Comparison of ENCODE assay signal across 10 mouse cellular contexts in the genomic region with DNA sequence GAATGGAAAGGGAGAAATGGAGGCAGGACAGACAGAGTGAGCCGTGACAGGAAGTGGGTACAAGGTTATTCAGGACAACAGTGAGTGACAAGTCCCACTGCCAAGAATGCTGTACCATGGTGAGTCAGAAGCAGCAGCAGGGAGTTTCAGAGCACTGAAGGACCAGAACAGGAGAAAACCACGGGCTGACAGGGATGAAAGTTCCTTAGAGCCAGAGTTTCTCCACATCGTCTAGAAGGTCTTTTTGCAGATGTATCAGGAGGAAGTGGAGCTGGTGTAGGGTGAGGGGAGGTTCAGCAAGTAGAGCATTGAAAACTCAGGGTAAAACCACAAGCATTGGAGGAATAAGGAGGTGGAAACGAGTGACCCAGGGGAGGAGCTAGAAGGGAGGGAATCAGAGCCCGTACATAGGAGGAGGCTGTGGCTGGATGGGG. TPM values are rescaled to one million over a fixed set of nuclear protein-coding genes. Genes with fewer than 3 reads are reported as not detected.
A peak's percentile ranks its signal among the peaks of the same experiment; 100 is the strongest.
DNase-seq lines count a peak whose midpoint lies in the region; ATAC-seq and TF ChIP-seq lines count a peak whose summit lies in the region.
"Had no signal": no experiment of that assay in that cellular context is flagged by ENCODE, and none has a peak within 500 bp of the region (broad histone marks: within the 10 kb centered on the region; RNA-seq: fewer than 3 reads in every experiment).

No protein-coding gene starts in this region.

- DNase-seq in layer of hippocampus, adult 2 months (ENCODE audit: low spot score in 2 of 2): no peak
- no peak for DNase-seq in layer of hippocampus, adult 18-20 months (ENCODE audit: low spot score in 2 of 2)
- no peak for DNase-seq in c-Kit-positive CD71-positive TER-119-positive erythroid progenitor cells, embryonic 14.5 days (ENCODE audit: low spot score)
- no peak for DNase-seq in T-cell, adult 2 months (ENCODE audit: low spot score)

- ATAC-seq in activated CD4-positive, CD25-positive, alpha-beta regulatory T cell, adult 4 months: peak; percentile 73
- peak; percentile 57; the same call in 1 of the 2 replicates for ATAC-seq in heart, embryonic 14.5 days (ENCODE audit: insufficient number of reproducible peaks, insufficient read depth, low FRiP score, low read depth)
- ATAC-seq in monocyte, adult 5-6 weeks (replicated peaks; ENCODE audit: insufficient number of reproducible peaks, low FRiP score, low TSS enrichment, poor library complexity, severe bottlenecking): peak; percentile 74
- no peak for ATAC-seq in midbrain, embryonic 15.5 days (replicated peaks)

- H3K27me3 ChIP-seq in heart, embryonic 14.5 days (ENCODE audit: control insufficient read depth, insufficient read depth, low read length): no peaks in the 10 kb centered on the region
- H3K27me3 ChIP-seq in midbrain, embryonic 15.5 days (replicated peaks): no peaks in the 10 kb centered on the region
- H3K27me3 ChIP-seq: hindbrain, embryonic 15.5 days had no signal

- no peak overlapping the region for H3K4me3 ChIP-seq in layer of hippocampus, adult 2 months
- H3K4me3 ChIP-seq in heart, embryonic 14.5 days (ENCODE audit: control insufficient read depth in 1 of 2, insufficient read depth in 1 of 2, low read depth in 1 of 2, low read length in 2 of 2): no peak overlapping the region
- H3K4me3 ChIP-seq in midbrain, embryonic 15.5 days: no peak overlapping the region
- H3K4me3 ChIP-seq: hindbrain, embryonic 15.5 days had no signal

- peak overlapping the region; percentile 52 for H3K9ac ChIP-seq in heart, embryonic 14.5 days (ENCODE audit: low read length)
- H3K9ac ChIP-seq in midbrain, embryonic 15.5 days: no peak overlapping the region
- H3K9ac ChIP-seq: hindbrain, embryonic 15.5 days had no signal

- TF ChIP-seq CTCF in layer of hippocampus, adult 2 months (conservative IDR thresholded peaks at IDR 0.05): no peak

- no peaks in the 10 kb centered on the region for H3K9me3 ChIP-seq in heart, embryonic 14.5 days (ENCODE audit: control insufficient read depth, low read length)
- no peaks in the 10 kb centered on the region for H3K9me3 ChIP-seq in midbrain, embryonic 15.5 days
- H3K9me3 ChIP-seq: hindbrain, embryonic 15.5 days had no signal

- H3K4me2 ChIP-seq in heart, embryonic 14.5 days (ENCODE audit: low read length): peak overlapping the region; percentile 48
- no peak overlapping the region for H3K4me2 ChIP-seq in midbrain, embryonic 15.5 days
- H3K4me2 ChIP-seq: hindbrain, embryonic 15.5 days had no signal

- peak overlapping the region; percentile 12; the same call in 1 of the 2 replicates for H3K27ac ChIP-seq in layer of hippocampus, adult 2 months
- H3K27ac ChIP-seq in heart, embryonic 14.5 days (replicated peaks in 1 of 2; ENCODE audit: control insufficient read depth in 1 of 2, insufficient read depth in 1 of 2, low read depth in 2 of 2, low read length in 2 of 2): peak overlapping the region; percentile 75
- H3K27ac ChIP-seq in midbrain, embryonic 15.5 days: no peak overlapping the region
- H3K27ac ChIP-seq: hindbrain, embryonic 15.5 days had no signal

- no peaks in the 10 kb centered on the region for H3K36me3 ChIP-seq in heart, embryonic 14.5 days (ENCODE audit: control insufficient read depth, insufficient read depth, low read length)
- no peaks in the 10 kb centered on the region for H3K36me3 ChIP-seq in midbrain, embryonic 15.5 days (replicated peaks)
- H3K36me3 ChIP-seq: hindbrain, embryonic 15.5 days had no signal

- H3K4me1 ChIP-seq in heart, embryonic 14.5 days (ENCODE audit: control insufficient read depth in 2 of 2, insufficient read depth in 2 of 2, low read length in 2 of 2): peaks cover 16 to 30% of the 10 kb centered on the region in 2 experiments
- no peaks in the 10 kb centered on the region for H3K4me1 ChIP-seq in midbrain, embryonic 15.5 days
- H3K4me1 ChIP-seq: hindbrain, embryonic 15.5 days had no signal

- WGBS in heart, embryonic 14.5 days: 7% methylated on average over 5 of the region's 5 CpGs
- 48% methylated on average over 5 of the region's 5 CpGs for WGBS in midbrain, embryonic 15.5 days

RNA-seq across cellular contexts. Expression of gene Rarres2, which starts 6.6 kb away (rescaled TPM):
- total RNA-seq in layer of hippocampus, adult 2 months (2021): 10 to 100 TPM; 11.4 to 16.0 TPM
- 10 to 100 TPM; 14.9 to 18.0 TPM for total RNA-seq in layer of hippocampus, adult 18-20 months (2021)
- polyA plus RNA-seq in activated CD4-positive, CD25-positive, alpha-beta regulatory T cell, adult 4 months (2017; shearing (Covaris generic)): under 1 TPM in 1 of 2 experiments, not detected in 1; 0.83 TPM
- 39.4 and 45.3 TPM in 2 replicates for polyA plus RNA-seq in heart, embryonic 14.5 days (2014; fragmentation: Nextera tagmentation; extraction: Ambion mirVana)
- not detected in 3 replicates for total RNA-seq in monocyte, adult 5-6 weeks (2017)
- polyA plus RNA-seq in midbrain, embryonic 15.5 days (2015; fragmentation: Nextera tagmentation; extraction: Ambion mirVana): 4.5 and 5.6 TPM in 2 replicates

RNA-seq across cellular contexts. Expression of gene Gm45021, which starts 10.2 kb away (rescaled TPM):
- total RNA-seq in layer of hippocampus, adult 2 months (2021): not detected
- total RNA-seq in layer of hippocampus, adult 18-20 months (2021): not detected
- polyA plus RNA-seq in activated CD4-positive, CD25-positive, alpha-beta regulatory T cell, adult 4 months (2017; shearing (Covaris generic)): not detected
- polyA plus RNA-seq in heart, embryonic 14.5 days (2014; fragmentation: Nextera tagmentation; extraction: Ambion mirVana): 1.3 TPM in 1 of 2 replicates, not detected in the other
- total RNA-seq in monocyte, adult 5-6 weeks (2017): not detected in 3 replicates
- not detected in 2 replicates for polyA plus RNA-seq in midbrain, embryonic 15.5 days (2015; fragmentation: Nextera tagmentation; extraction: Ambion mirVana)
- total RNA-seq: megakaryocyte-erythroid progenitor cell, adult 5-6 weeks had no signal
- polyA plus RNA-seq: hindbrain, embryonic 15.5 days had no signal

RNA-seq across cellular contexts. Expression of gene Repin1, which starts 14.5 kb away (rescaled TPM):
- 10 to 100 TPM; 48.6 to 53.1 TPM for total RNA-seq in layer of hippocampus, adult 2 months (2021)
- total RNA-seq in layer of hippocampus, adult 18-20 months (2021): 10 to 100 TPM; 48.0 to 51.0 TPM
- 1 to 10 TPM; 2.1 to 3.3 TPM for polyA plus RNA-seq in activated CD4-positive, CD25-positive, alpha-beta regulatory T cell, adult 4 months (2017; shearing (Covaris generic))
- polyA plus RNA-seq in heart, embryonic 14.5 days (2014; fragmentation: Nextera tagmentation; extraction: Ambion mirVana): 23.4 and 25.4 TPM in 2 replicates
- 0.85 to 5.5 TPM (median 2.1 TPM) in 3 replicates for total RNA-seq in monocyte, adult 5-6 weeks (2017)
- polyA plus RNA-seq in midbrain, embryonic 15.5 days (2015; fragmentation: Nextera tagmentation; extraction: Ambion mirVana): 48.9 and 50.4 TPM in 2 replicates

RNA-seq across cellular contexts. Expression of gene Gm44965, which starts 14.5 kb away (rescaled TPM):
- total RNA-seq in layer of hippocampus, adult 2 months (2021): not detected
- total RNA-seq in layer of hippocampus, adult 18-20 months (2021): not detected
- polyA plus RNA-seq in activated CD4-positive, CD25-positive, alpha-beta regulatory T cell, adult 4 months (2017; shearing (Covaris generic)): not detected
- polyA plus RNA-seq in heart, embryonic 14.5 days (2014; fragmentation: Nextera tagmentation; extraction: Ambion mirVana): 0.84 TPM in 1 of 2 replicates, not detected in the other
- 7.7 TPM in 1 of 3 replicates, not detected in the others for total RNA-seq in monocyte, adult 5-6 weeks (2017)
- 0.88 TPM in 1 of 2 replicates, not detected in the other for polyA plus RNA-seq in midbrain, embryonic 15.5 days (2015; fragmentation: Nextera tagmentation; extraction: Ambion mirVana)
- total RNA-seq: megakaryocyte-erythroid progenitor cell, adult 5-6 weeks had no signal

RNA-seq across cellular contexts. Expression of gene Zfp775, which starts 22.6 kb away (rescaled TPM):
- 10 to 100 TPM in 1 of 2 experiments, 1 to 10 TPM in 1; 7.9 to 10.4 TPM for total RNA-seq in layer of hippocampus, adult 2 months (2021)
- total RNA-seq in layer of hippocampus, adult 18-20 months (2021): 1 to 10 TPM; 7.1 to 8.2 TPM
- 1 to 10 TPM; 4.8 to 6.1 TPM for polyA plus RNA-seq in activated CD4-positive, CD25-positive, alpha-beta regulatory T cell, adult 4 months (2017; shearing (Covaris generic))
- 5.4 and 6.3 TPM in 2 replicates for polyA plus RNA-seq in heart, embryonic 14.5 days (2014; fragmentation: Nextera tagmentation; extraction: Ambion mirVana)
- total RNA-seq in monocyte, adult 5-6 weeks (2017): 2.6 to 2.8 TPM (median 2.6 TPM) in 3 replicates
- 16.3 and 16.8 TPM in 2 replicates for polyA plus RNA-seq in midbrain, embryonic 15.5 days (2015; fragmentation: Nextera tagmentation; extraction: Ambion mirVana)

Comparison
In these comparisons a context has a peak if more than half of its experiments do, and no peak if none do; other contexts are left out.
1. RNA of gene Rarres2, which starts 6.6 kb away (total RNA-seq): 14.9 to 18.0 TPM in layer of hippocampus, adult 18-20 months and 11.4 to 16.0 TPM in layer of hippocampus, adult 2 months; not detected in monocyte, adult 5-6 weeks; every median in the first group is over 10 times any median in the second.